Mouse (Mus musculus) small intestine, adult 2 months (tissue): ENCODE data around the gene Ankrd13a. TPM values are rescaled to one million over a fixed set of nuclear protein-coding genes. Genes with fewer than 3 reads are reported as not detected.
A peak's percentile ranks its signal among the peaks of the same experiment; 100 is the strongest.
"Not testable (repeated sequence)": the region's sequence is repeated elsewhere in the genome, so short reads cannot be mapped to it uniquely, and the experiment has no call there.

Experiments used
- H3K27ac ChIP-seq: fragments of 200-500 bp; 2 replicates; pipeline ENCODE4 v1.5.1; 2012; ENCODE audit warnings: low read depth, low read length, control low read depth, inconsistent platforms; ENCODE audit not compliant: insufficient read depth
- H3K27me3 ChIP-seq: fragments of 200-500 bp; 2 replicates; pipeline ENCODE4 v1.6.1; 2012; ENCODE audit warnings: mild to moderate bottlenecking, moderate library complexity, low read length, inconsistent platforms; ENCODE audit not compliant: control insufficient read depth, insufficient read depth
- H3K36me3 ChIP-seq: fragments of 200-500 bp; 2 replicates; pipeline ENCODE4 v1.6.1; 2012; ENCODE audit warnings: mild to moderate bottlenecking, low read length, control low read depth, inconsistent platforms; ENCODE audit not compliant: control insufficient read depth, insufficient read depth
- H3K4me1 ChIP-seq: fragments of 200-500 bp; 2 replicates; pipeline ENCODE4 v1.6.1; 2012; ENCODE audit warnings: low read length, inconsistent platforms, mixed read lengths; ENCODE audit not compliant: control insufficient read depth, insufficient read depth, insufficient read length
- H3K4me3 ChIP-seq: fragments of 200-500 bp; 2 replicates; pipeline ENCODE4 v1.5.1; 2012; ENCODE audit warnings: low read depth, mild to moderate bottlenecking, control low read depth, inconsistent platforms, low read length, moderate library complexity
- CTCF ChIP-seq: fragments of 200-500 bp; IDR thresholded peaks from 2 replicates; pipeline ENCODE4 v1.5.1; 2012; ENCODE audit warnings: low read depth, mild to moderate bottlenecking, control low read depth, inconsistent platforms, low read length, moderate library complexity, mixed read lengths; ENCODE audit not compliant: insufficient replicate concordance, insufficient read length; ENCODE audit errors: extremely low read depth
- POLR2A ChIP-seq: fragments of 200-500 bp; IDR thresholded peaks from 2 replicates; pipeline ENCODE4 v1.6.1; 2012; ENCODE audit warnings: low read depth, mild to moderate bottlenecking, control low read depth, inconsistent platforms, low read length, moderate library complexity
- WGBS: fragments of 180-500 bp; shearing (Covaris S2); methylation state at CpG from one replicate; pipeline ENCODE4 v1.1.7; 2018; 5-methylcytosine and 5-hydroxymethylcytosine counted together
- polyA plus RNA-seq: library from polyadenylated mRNA; depleted of rRNA; stranded (reverse); fragments of >200 nt; gene quantifications from 2 replicates; pipeline ENCODE4 v1.2.3, GENCODE M21; 2012

The Ankrd13a gene
- polyA plus RNA-seq, 1 experiment: 110 TPM

DNA sequence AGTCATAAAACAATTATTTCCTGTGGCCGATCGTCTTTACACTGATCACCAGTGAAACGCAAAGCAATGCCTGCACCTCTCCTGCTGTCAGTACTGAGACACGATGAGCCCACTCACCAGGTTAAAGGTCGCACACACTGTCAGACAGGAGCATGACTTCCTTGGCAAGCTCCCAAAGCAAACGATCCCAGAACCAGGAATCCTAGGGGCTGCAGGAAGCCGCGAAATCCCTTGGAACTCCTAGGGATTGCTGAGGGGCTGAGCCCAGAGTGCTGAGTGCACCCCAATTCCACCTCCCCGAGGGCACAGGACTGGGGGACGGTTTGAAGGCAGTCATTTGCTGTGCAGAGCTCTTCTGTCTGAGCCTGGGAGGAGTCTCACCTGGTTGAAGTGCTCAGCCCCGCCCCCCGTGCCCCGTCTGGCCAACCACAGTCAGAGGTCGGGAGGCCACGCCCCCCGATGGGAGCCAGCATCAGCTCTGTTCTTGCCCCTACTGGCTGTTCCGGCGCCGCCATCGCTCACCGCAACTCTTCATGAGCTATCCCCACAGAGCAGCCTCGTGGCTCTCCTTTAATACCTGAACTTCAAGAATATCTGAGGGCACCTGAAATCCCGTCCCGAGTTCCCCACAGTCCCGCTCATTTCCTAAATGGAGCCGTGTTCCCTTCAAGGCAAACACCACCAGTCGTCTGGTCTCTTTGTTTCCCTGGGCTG is 51.7 kb downstream of the Ankrd13a start:
- H3K4me3 ChIP-seq: peak overlapping the region; percentile 76
- peak overlapping the region; percentile 28; the same call in 1 of the 2 replicates for H3K27ac ChIP-seq
- no peak for TF ChIP-seq POLR2A
- TF ChIP-seq CTCF: peak; percentile 25; the same call in 1 of the 2 replicates
- 2% methylated on average over 26 of the region's 27 CpGs for WGBS
- H3K27me3 ChIP-seq: no peaks in the 10 kb centered on the region
- H3K4me1 ChIP-seq: peaks cover 6% of the 10 kb centered on the region; the same call in 1 of the 2 replicates
- H3K36me3 ChIP-seq: no peaks in the 10 kb centered on the region

DNA sequence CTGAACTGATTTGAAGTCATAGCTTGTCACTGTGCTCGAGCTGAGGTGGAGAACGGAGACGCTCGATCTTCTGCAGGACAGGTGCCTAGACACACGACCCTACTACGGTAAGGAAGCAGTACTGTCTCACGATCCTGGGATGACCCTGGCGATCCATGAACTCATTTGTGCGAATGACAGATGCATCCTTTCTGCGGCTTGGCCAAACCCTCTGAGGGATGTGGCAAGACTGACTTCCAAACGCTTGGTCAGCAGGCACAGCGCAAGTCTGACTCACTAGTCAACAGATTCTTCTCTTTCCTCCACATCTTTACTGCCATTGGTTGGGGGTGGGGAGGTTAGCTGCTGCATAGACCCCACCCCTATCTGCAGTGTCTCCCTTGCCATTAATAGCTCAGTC is 53.0 kb downstream of the Ankrd13a start:
- H3K4me3 ChIP-seq: no peak overlapping the region
- H3K36me3 ChIP-seq: no peaks in the 10 kb centered on the region
- no peak overlapping the region for H3K27ac ChIP-seq
- 83% methylated on average over 12 of the region's 12 CpGs for WGBS
- H3K27me3 ChIP-seq: no peaks in the 10 kb centered on the region
- peaks cover 6% of the 10 kb centered on the region; the same call in 1 of the 2 replicates for H3K4me1 ChIP-seq
- no peak for TF ChIP-seq POLR2A
- no peak for TF ChIP-seq CTCF

DNA sequence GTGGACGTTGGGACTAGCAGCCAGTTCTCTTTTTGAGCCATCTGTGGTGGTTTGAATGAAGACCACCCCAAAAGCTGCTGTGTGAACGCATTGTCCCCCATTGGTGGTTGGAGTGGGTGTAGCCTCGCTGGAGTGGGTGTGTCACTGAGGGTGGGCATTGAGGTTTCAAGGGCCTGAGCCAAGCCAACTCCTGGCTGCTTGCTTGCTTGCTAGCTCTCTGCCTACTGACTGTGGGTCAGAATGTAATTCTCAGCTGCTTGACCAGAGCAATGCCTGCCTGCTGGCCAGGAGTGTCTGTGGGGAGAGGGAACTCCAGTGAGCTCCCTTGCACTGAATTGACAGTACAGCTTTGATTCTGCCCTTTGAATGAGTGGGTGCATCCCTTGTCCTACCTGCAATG is 55.3 kb downstream of the Ankrd13a start:
- Histone ChIP-seq H3K27me3 (no peaks in the 10 kb centered on the region), H3K27ac (no peak overlapping the region), H3K4me1 (0 out of 2 replicates have a peak, but pooled peaks cover 2% of the 10 kb centered on the region), H3K36me3 (no peaks in the 10 kb centered on the region), H3K4me3 (no peak overlapping the region)
- WGBS: 74% methylated on average over 3 of the region's 3 CpGs
- no peak for TF ChIP-seq POLR2A
- no peak for TF ChIP-seq CTCF

DNA sequence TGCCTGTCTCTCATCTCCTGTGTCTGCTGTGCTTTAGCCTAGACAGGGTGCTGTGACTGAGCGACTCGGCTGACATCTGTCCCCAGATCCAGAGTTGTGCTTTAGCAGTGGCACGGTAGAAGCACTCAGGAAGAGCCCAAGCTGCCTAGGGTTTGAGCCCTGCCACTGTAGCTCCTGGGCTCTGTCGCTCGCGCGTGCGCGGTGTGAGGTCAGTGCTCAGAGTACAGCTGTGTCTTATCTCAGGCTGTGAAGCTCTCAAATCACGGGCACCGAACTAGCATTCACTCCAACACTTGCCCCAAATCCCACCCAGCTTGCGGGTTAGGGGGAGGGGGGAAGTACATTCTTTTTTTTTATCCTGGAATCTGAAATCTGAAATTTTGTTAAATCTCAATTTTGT is 62.4 kb downstream of the Ankrd13a start:
- Histone ChIP-seq H3K36me3 (no peaks in the 10 kb centered on the region), H3K4me1 (peaks cover 4% of the 10 kb centered on the region), H3K27me3 (no peaks in the 10 kb centered on the region), H3K4me3 (no peak overlapping the region), H3K27ac (no peak overlapping the region)
- WGBS: 57% methylated on average over 12 of the region's 12 CpGs
- TF ChIP-seq POLR2A: no peak
- no peak for TF ChIP-seq CTCF

DNA sequence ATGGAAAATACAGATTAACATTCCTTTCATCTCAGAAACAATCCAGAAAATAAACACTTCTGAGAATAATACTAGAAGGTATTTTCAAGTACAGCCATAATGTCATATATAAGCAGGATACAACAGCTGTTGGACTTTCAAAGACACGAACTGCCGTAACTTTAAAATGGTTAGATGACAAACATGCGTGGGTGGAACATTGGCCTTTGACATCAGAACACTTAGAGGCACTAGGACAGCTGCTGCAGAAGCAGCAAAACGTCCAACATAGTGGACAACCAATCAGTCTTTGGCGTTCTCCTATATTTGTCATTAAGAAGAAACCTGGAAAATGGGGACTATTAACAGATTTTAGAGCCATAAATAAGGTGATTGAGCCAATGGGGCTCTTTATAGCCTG is 66.0 kb downstream of the Ankrd13a start:
- whole genome bisulfite sequencing: 66% methylated on average over 5 of the region's 5 CpGs
- not testable (repeated sequence) for H3K4me3 ChIP-seq, H3K27ac ChIP-seq, H3K27me3 ChIP-seq, H3K4me1 ChIP-seq, H3K36me3 ChIP-seq

DNA sequence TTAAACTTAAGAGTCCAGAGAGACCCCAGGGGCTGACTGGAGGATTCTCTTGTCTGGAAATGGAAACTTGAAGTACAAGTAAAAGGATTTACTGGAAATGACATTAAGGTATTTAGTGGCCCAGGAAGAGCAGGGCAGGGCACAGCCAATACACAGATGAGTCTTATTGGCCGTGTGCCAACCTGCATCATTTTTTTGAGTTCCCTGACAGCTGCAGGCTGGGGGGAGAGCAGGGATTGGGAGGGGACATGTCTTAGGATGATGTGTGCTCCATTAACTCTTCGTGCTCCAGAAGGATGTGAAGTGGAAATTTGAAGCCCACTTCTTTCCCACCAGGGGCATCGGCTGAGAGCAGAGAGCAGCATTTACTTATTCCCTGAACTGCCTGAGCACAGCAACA is 67.7 kb downstream of the Ankrd13a start:
- H3K27me3 ChIP-seq, H3K36me3 ChIP-seq, H3K27ac ChIP-seq, H3K4me3 ChIP-seq, H3K4me1 ChIP-seq: not testable (repeated sequence)
- 48% methylated on average over 3 of the region's 3 CpGs for WGBS

DNA sequence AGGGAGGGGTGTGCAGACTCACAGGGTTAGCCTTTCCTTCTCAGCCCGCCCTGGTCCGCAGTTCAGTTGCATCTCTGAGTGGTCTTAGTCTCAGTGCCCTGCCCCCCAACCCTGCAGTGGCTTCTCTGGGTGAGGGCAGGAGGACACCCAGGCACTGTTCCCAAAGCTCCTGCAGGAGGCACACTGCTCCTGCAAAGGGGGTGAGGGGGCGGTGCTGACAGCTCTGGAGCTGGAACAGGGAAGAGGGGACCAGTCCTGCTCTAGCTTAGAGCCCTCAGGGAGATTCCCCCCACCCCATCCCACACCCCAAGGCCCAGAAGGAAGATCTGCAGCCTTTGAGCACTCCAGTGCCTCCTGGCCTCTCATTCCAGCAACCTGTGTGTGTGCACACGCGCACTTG is 68.2 kb downstream of the Ankrd13a start:
- Histone ChIP-seq H3K27ac (no peak overlapping the region), H3K27me3 (no peaks in the 10 kb centered on the region), H3K4me3 (no peak overlapping the region), H3K4me1 (peaks cover 5% of the 10 kb centered on the region), H3K36me3 (no peaks in the 10 kb centered on the region)
- WGBS: 87% methylated on average over 5 of the region's 5 CpGs
- TF ChIP-seq CTCF (no peak), POLR2A (no peak)

DNA sequence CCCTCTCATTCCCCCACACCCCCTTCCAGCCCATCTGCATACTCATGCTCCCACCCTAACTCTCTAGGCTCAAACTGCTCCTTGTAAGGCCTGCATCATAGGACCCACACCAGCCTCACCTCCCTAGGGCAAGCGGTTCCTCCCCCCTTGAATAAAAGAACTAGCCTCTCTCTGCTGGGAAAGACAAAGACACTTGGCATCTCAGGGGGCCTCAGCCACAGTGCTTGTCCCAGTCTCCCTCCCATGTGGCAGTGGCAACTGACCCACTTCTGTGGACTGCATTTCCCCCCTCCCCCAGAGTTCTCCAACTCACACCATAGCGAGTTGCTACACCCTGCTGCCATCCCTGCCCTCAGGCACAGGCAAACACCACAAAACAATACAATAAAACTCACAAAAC is 69.9 kb downstream of the Ankrd13a start:
- WGBS: 95% methylated on average over 2 of the region's 2 CpGs
- not testable (repeated sequence) for H3K4me3 ChIP-seq, H3K27ac ChIP-seq, H3K36me3 ChIP-seq, H3K27me3 ChIP-seq, H3K4me1 ChIP-seq
